Mouse (Mus musculus) small intestine, adult 2 months (tissue): Measurements from ENCODE around the gene Sipa1.

ENCODE experiments used
- CTCF ChIP-seq: fragments of 200-500 bp; IDR thresholded peaks from 2 replicates; pipeline ENCODE4 v1.5.1; 2012; ENCODE audit warnings: low read depth, mild to moderate bottlenecking, control low read depth, inconsistent platforms, low read length, moderate library complexity, mixed read lengths; ENCODE audit not compliant: insufficient replicate concordance, insufficient read length; ENCODE audit errors: extremely low read depth
- POLR2A ChIP-seq: fragments of 200-500 bp; IDR thresholded peaks from 2 replicates; pipeline ENCODE4 v1.6.1; 2012; ENCODE audit warnings: low read depth, mild to moderate bottlenecking, control low read depth, inconsistent platforms, low read length, moderate library complexity

DNA sequence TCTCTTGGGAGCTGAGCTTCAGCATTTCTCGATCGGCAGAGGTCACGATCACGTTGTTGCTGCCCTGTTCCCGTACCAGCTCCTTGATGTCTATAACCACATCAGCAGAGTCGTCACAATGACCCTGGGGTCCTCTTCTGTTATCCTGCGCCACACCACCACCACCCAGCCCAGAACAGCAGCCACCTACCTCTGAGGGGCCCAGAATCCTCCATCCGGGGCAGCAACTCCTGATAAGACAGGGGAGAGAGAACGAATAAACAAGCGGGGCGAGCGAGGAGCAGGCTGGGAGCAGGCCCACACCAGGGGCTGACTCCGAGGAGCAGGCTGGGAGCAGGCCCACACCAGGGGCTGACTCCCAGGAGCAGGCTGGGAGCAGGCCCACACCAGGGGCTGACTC lies 22.9 kb upstream of the Sipa1 start:
- TF ChIP-seq CTCF = no peak
- no peak for TF ChIP-seq POLR2A
